Mouse (Mus musculus) megakaryocyte, adult 5-6 weeks (primary cell): ENCODE data around the gene Gm14444. TPM values are rescaled to one million over a fixed set of nuclear protein-coding genes. Genes with fewer than 3 reads are reported as not detected.
"Not testable (repeated sequence)": the region's sequence is repeated elsewhere in the genome, so short reads cannot be mapped to it uniquely, and the experiment has no call there.

Experiments
- ATAC-seq: 2 replicates; pipeline ENCODE4 v1.8.0; 2016; ENCODE audit warnings: mild to moderate bottlenecking, inconsistent platforms; ENCODE audit not compliant: poor library complexity, severe bottlenecking
- total RNA-seq, 2 experiments: library from RNA; stranded (forward) in 1 of 2; stranded (reverse) in 1 of 2; fragments of 153-499, 151-499 nt in 1 of 2; fragments of 221-1000, 200-1000 nt in 1 of 2; gene quantifications; 2 replicates each; pipeline versions ENCODE4 v1.2.3 to v1.2.4; 2015 to 2017

Gm14444 gene
- total RNA-seq (2015) (not detected in 2 replicates), total RNA-seq (2017) (not detected in 2 replicates)

GRCm38 (mm10) chr2:175010022-175010421 lies at the start of gene Gm14444:
Gene Gm14444 (plus strand): TSS chr2:175010241.
- not testable (repeated sequence) for ATAC-seq

DNA sequence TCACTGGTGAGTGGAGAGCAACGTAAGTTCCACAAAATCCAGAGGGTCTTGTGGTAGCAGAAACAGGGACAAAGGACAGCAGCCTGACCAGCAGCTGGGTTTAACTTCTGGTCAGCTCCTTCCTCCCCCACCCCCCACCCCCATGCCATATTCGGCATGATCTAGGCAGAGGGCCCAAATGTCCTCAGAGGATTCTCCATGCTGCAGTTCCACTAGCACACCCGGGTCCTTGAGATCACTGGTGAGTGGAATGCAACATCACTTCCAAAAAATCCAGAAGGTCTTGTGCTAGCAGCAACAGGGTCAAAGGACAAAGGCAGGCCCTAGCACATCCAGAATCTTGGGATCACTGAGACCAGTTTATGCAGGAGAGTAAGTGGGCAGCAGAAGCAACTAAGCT lies 44.6 kb upstream of the Gm14444 start:
- ATAC-seq: not testable (repeated sequence)

GRCm38 (mm10) chr2:175044268-175044667 lies 34.2 kb downstream of the Gm14444 start:
- not testable (repeated sequence) for ATAC-seq

DNA sequence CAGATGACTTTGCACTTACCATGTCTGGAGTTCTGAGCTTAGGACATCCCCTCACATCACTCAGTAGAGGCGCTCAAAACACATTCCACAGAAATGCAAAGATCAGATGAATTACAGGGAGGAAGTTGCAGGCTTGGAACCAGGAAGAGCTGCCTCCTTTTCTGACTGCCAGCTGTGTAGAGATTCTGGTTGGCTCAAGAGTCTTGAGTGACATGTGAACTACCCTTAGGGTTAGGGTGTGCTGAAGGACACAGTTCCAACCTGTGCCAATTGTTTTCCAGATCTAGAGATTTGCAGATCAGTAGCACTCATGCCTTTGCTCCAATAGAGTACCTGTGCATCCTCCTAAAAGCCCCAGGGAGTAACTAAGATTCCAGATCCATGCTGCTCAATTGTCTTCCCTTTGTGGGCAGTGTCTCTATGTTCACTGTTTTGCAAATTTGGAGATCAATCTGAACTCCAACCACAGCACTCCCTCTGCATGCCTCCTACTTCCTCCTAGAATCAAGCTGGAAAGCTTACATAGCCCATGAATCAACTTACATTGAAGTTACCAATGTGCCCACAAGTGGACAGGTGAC lies 57.7 kb downstream of the Gm14444 start, which contains the start of gene Gm14393:
Gene Gm14393 (minus strand): TSS at position 101 of the 581 bp plus-strand sequence.
- ATAC-seq: not testable (repeated sequence)

Other genes starting within 250 kb of the Gm14444 start
- gene Edn3, start 249.6 kb upstream of the Gm14444 start, total RNA-seq (2015): not detected in 2 replicates
- not detected in 2 replicates for gene Edn3, start 249.6 kb upstream of the Gm14444 start, total RNA-seq (2017)
- 1.1 TPM in 1 of 2 replicates, not detected in the other for gene Gm14393, start 57.5 kb downstream of the Gm14444 start, total RNA-seq (2015)
- not detected in 2 replicates for gene Gm14393, start 57.5 kb downstream of the Gm14444 start, total RNA-seq (2017)
- 2.7 and 5.5 TPM in 2 replicates for gene Gm14399, start 131.8 kb downstream of the Gm14444 start, total RNA-seq (2015)
- gene Gm14399, start 131.8 kb downstream of the Gm14444 start, total RNA-seq (2017): 4.4 and 33.5 TPM in 2 replicates
- not detected in 2 replicates for gene Gm14443, start 165.6 kb downstream of the Gm14444 start, total RNA-seq (2015)
- 0.29 TPM in 1 of 2 replicates, not detected in the other for gene Gm14443, start 165.6 kb downstream of the Gm14444 start, total RNA-seq (2017)
- 4.0 and 5.2 TPM in 2 replicates for gene Gm14391, start 196.7 kb downstream of the Gm14444 start, total RNA-seq (2015)
- gene Gm14391, start 196.7 kb downstream of the Gm14444 start, total RNA-seq (2017): 11.4 and 12.0 TPM in 2 replicates